Mouse (Mus musculus) small intestine, adult 2 months (tissue): ENCODE measurements around the gene Lims1. TPM values are rescaled to one million over a fixed set of nuclear protein-coding genes. Genes with fewer than 3 reads are reported as not detected.

Experiments
- H3K27ac ChIP-seq: fragments of 200-500 bp; 2 replicates; pipeline ENCODE4 v1.5.1; 2012; ENCODE audit warnings: low read depth, low read length, control low read depth, inconsistent platforms; ENCODE audit not compliant: insufficient read depth
- H3K27me3 ChIP-seq: fragments of 200-500 bp; 2 replicates; pipeline ENCODE4 v1.6.1; 2012; ENCODE audit warnings: mild to moderate bottlenecking, moderate library complexity, low read length, inconsistent platforms; ENCODE audit not compliant: control insufficient read depth, insufficient read depth
- H3K36me3 ChIP-seq: fragments of 200-500 bp; 2 replicates; pipeline ENCODE4 v1.6.1; 2012; ENCODE audit warnings: mild to moderate bottlenecking, low read length, control low read depth, inconsistent platforms; ENCODE audit not compliant: control insufficient read depth, insufficient read depth
- H3K4me1 ChIP-seq: fragments of 200-500 bp; 2 replicates; pipeline ENCODE4 v1.6.1; 2012; ENCODE audit warnings: low read length, inconsistent platforms, mixed read lengths; ENCODE audit not compliant: control insufficient read depth, insufficient read depth, insufficient read length
- H3K4me3 ChIP-seq: fragments of 200-500 bp; 2 replicates; pipeline ENCODE4 v1.5.1; 2012; ENCODE audit warnings: low read depth, mild to moderate bottlenecking, control low read depth, inconsistent platforms, low read length, moderate library complexity
- CTCF ChIP-seq: fragments of 200-500 bp; IDR thresholded peaks from 2 replicates; pipeline ENCODE4 v1.5.1; 2012; ENCODE audit warnings: low read depth, mild to moderate bottlenecking, control low read depth, inconsistent platforms, low read length, moderate library complexity, mixed read lengths; ENCODE audit not compliant: insufficient replicate concordance, insufficient read length; ENCODE audit errors: extremely low read depth
- POLR2A ChIP-seq: fragments of 200-500 bp; IDR thresholded peaks from 2 replicates; pipeline ENCODE4 v1.6.1; 2012; ENCODE audit warnings: low read depth, mild to moderate bottlenecking, control low read depth, inconsistent platforms, low read length, moderate library complexity
- WGBS: fragments of 180-500 bp; shearing (Covaris S2); methylation state at CpG from one replicate; pipeline ENCODE4 v1.1.7; 2018; 5-methylcytosine and 5-hydroxymethylcytosine counted together
- polyA plus RNA-seq: library from polyadenylated mRNA; depleted of rRNA; stranded (reverse); fragments of >200 nt; gene quantifications from 2 replicates; pipeline ENCODE4 v1.2.3, GENCODE M21; 2012; rRNA removed

Lims1 gene
- 3.5 and 4.5 TPM in 2 replicates for polyA plus RNA-seq

GRCm38 (mm10) chr10:58323028-58323991 is at the start of gene Lims1:
TSS of gene Lims1 (plus strand) at chr10:58323466.
- TF ChIP-seq CTCF (no peak), POLR2A (peak; percentile 91)
- H3K27ac ChIP-seq = peak within 1 kb of the TSS; percentile 84
- WGBS = under 1% methylated on average over 86 of the region's 86 CpGs

DNA sequence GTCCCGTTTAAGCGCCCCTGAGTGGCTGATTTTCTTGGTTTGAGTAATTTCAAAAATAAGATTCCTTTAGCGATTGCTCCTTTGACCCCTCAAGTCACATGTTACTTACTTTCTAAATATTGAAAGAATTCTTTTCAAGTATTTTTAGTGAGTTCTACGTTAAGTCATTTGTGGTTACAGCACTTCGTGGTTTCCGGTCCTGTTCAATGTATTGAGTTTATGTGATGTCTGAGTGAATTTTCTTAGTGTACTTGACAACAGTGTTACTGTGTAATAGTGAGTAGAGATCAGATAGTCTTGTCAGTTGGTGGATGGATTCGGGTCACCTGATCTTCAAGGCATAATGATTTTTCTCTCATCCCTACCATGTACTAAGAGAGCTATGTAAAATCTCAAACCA is 41.0 kb upstream of the Lims1 start:
- no peaks in the 10 kb centered on the region for H3K4me1 ChIP-seq
- no peak for TF ChIP-seq POLR2A
- TF ChIP-seq CTCF = no peak
- H3K27me3 ChIP-seq = no peaks in the 10 kb centered on the region
- no peak overlapping the region for H3K27ac ChIP-seq
- 86% methylated on average over 7 of the region's 7 CpGs for WGBS
- no peak overlapping the region for H3K4me3 ChIP-seq
- peaks cover 52% of the 10 kb centered on the region for H3K36me3 ChIP-seq

More at GRCm38 (mm10) chr10:58323028-58323991, at the start of gene Lims1:
- peak within 1 kb of the TSS; percentile 75 for H3K4me3 ChIP-seq
- H3K4me1 ChIP-seq = no peaks in the 10 kb centered on the region; the same call in 1 of the 2 replicates
- H3K27me3 ChIP-seq = no peaks in the 10 kb centered on the region
- no peaks in the 10 kb centered on the region for H3K36me3 ChIP-seq

DNA sequence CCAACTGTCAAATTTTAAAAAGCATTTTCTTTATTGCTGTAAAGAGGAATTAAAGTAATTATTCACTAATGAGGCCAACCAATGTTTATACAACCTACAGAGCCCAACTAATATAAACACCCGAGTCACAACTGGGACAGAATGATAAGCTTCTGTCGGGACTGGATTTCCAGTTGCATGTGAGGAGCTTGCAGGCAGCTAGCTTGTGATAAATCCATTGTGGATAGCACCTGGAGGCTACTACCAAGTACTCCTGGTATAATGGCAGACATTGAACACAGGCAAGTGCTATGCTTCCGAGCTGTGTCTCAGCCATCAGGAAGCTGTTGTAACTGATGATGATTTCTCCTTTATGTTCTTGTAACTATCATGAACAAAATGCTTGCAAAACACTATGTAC is 32.5 kb upstream of the Lims1 start:
- no peaks in the 10 kb centered on the region for H3K27me3 ChIP-seq
- H3K4me1 ChIP-seq = no peaks in the 10 kb centered on the region
- H3K27ac ChIP-seq = no peak overlapping the region
- H3K4me3 ChIP-seq = no peak overlapping the region
- H3K36me3 ChIP-seq = peaks cover 73% of the 10 kb centered on the region
- 68% methylated on average over 3 of the region's 3 CpGs for WGBS
- TF ChIP-seq CTCF (no peak), POLR2A (no peak)

- H3K27ac ChIP-seq = no peak overlapping the region
- no peak for TF ChIP-seq CTCF
- no peak for TF ChIP-seq POLR2A
- peaks cover 78% of the 10 kb centered on the region for H3K36me3 ChIP-seq
- 96% methylated on average over 3 of the region's 3 CpGs for WGBS
- no peaks in the 10 kb centered on the region for H3K27me3 ChIP-seq
- no peak overlapping the region for H3K4me3 ChIP-seq
- H3K4me1 ChIP-seq = no peaks in the 10 kb centered on the region
These were observed 29.0 kb upstream of the Lims1 start for GRCm38 (mm10) chr10:58294246-58294645.

GRCm38 (mm10) chr10:58295605-58296004 is 27.7 kb upstream of the Lims1 start:
- H3K4me3 ChIP-seq = no peak overlapping the region
- peaks cover 77% of the 10 kb centered on the region for H3K36me3 ChIP-seq
- H3K27ac ChIP-seq = no peak overlapping the region
- H3K27me3 ChIP-seq = no peaks in the 10 kb centered on the region
- WGBS = 94% methylated on average over 3 of the region's 3 CpGs
- no peaks in the 10 kb centered on the region for H3K4me1 ChIP-seq
- TF ChIP-seq CTCF (no peak), POLR2A (no peak)

DNA sequence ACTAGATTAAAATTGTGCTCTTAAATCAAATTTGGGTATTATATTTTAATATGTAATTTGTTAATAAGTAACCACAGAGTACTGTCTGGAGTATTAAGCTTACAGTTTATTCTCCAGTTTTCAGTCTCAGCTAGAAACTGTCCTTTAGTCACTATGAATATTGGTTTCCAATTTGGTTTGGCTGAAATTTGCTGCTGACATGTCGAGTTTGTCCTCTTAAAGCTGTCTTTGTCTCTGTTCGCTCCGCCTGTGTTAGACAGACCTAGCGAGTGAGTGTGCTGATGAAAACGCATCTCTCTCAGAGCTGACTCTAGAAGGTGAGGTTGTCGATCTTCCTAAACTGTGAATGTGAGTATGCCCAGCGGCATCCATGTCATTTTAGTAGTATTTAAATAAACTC is 18.3 kb upstream of the Lims1 start:
- TF ChIP-seq POLR2A = no peak
- no peak for TF ChIP-seq CTCF
- WGBS = 95% methylated on average over 7 of the region's 7 CpGs
- H3K36me3 ChIP-seq = peaks cover 49% of the 10 kb centered on the region
- no peak overlapping the region for H3K27ac ChIP-seq
- no peak overlapping the region for H3K4me3 ChIP-seq
- no peaks in the 10 kb centered on the region for H3K4me1 ChIP-seq
- no peaks in the 10 kb centered on the region for H3K27me3 ChIP-seq

DNA sequence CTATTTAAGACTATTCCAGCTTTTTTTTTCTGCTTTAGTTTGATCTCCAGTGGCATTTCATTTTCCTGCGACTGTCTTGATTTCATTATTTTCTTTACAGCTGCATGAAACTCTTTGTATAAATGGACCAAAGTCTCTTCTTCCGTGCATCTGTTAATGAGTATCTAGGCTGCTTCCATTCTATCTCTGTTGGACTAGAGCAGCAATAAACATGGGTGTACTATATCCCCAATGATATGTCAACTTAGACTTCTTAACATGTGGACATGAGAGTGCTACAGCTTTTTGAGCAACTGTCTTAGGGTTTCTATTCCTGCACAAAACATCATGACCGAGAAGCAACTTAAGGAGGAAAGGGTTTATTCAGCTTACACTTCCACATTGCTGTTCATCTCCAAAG is 16.4 kb upstream of the Lims1 start:
- Histone ChIP-seq H3K27me3 (no peaks in the 10 kb centered on the region), H3K36me3 (peaks cover 42% of the 10 kb centered on the region), H3K4me1 (no peaks in the 10 kb centered on the region), H3K4me3 (no peak overlapping the region), H3K27ac (no peak overlapping the region)
- WGBS = 59% methylated on average over 3 of the region's 3 CpGs
- no peak for TF ChIP-seq POLR2A
- TF ChIP-seq CTCF = no peak
